Mouse (Mus musculus): ENCODE measurements around the gene Tmem101. TPM values are rescaled to one million over a fixed set of nuclear protein-coding genes. Genes with fewer than 3 reads are reported as not detected.
A peak's percentile ranks its signal among the peaks of the same experiment; 100 is the strongest.
"Not testable (repeated sequence)": the region's sequence is repeated elsewhere in the genome, so short reads cannot be mapped to it uniquely, and the experiment has no call there.

Tmem101 gene
- total and polyA plus RNA-seq, 2 experiments: 4.2 to 9.2 TPM

DNA sequence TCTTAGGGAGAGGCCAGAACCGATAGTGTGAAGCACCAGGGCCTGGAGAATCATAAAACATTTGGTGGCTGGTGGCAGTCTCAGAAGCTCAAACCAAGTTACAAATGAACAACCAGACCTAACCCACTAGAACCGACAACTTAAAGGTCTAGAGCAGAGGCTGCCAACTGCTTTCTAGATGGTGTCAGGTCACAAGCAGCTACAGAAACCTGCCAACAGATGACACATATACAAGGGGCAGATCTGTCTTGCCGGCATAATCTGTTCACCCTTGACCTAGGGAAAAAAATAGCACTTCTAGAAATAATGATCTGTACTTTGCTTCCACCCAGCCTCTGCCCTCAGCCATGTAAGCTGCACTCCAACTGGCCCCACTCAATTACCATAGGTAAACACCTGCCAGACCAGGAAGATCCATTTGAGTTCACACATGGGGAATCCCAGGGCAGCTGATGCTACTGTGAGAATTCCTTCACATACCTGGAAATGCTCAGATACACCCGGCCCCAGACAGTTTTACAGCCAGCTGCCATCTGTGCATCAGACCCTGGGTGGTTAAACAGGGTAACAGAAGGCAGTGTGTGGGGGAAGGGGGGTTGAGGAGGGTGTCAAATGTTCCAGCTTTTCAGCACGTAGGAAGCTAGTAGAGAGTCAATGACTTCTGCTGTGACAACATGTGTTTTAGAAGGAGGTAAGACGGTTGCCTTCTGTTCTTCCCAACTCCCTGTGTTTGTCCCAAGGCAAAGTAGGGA lies 9.9 kb upstream of the Tmem101 start:
- Histone ChIP-seq H3K36me3 (ENCODE audit: control insufficient read depth, insufficient read depth, low read length) (peaks cover 20% of the 10 kb centered on the region), H3K4me3 (ENCODE audit: insufficient read depth, low read depth, low read length) (no peak overlapping the region), H3K79me2 (ENCODE audit: control insufficient read depth, insufficient read depth, low read length) (peaks cover 5% of the 10 kb centered on the region; the same call in 1 of the 2 replicates), H3K4me1 (ENCODE audit: control insufficient read depth, insufficient read depth, low read length) (peaks cover 6% of the 10 kb centered on the region), H3K9ac (ENCODE audit: low read depth, low read length) (no peak overlapping the region), H3K27me3 (ENCODE audit: control insufficient read depth, insufficient read depth, low read length) (no peaks in the 10 kb centered on the region), H3K27ac (replicated peaks; ENCODE audit: insufficient read depth, low read depth, low read length) (peak overlapping the region; percentile 24; the same call in 1 of the 2 replicates)
- 23% methylated on average over 6 of the region's 6 CpGs for WGBS
- TF ChIP-seq POLR2A (IDR thresholded peaks at IDR 0.05; ENCODE audit: extremely low read depth, insufficient read depth, low read length): no peak
- peak; percentile 79 for DNase-seq (ENCODE audit: extremely low read depth, low read depth, low spot score)

DNA sequence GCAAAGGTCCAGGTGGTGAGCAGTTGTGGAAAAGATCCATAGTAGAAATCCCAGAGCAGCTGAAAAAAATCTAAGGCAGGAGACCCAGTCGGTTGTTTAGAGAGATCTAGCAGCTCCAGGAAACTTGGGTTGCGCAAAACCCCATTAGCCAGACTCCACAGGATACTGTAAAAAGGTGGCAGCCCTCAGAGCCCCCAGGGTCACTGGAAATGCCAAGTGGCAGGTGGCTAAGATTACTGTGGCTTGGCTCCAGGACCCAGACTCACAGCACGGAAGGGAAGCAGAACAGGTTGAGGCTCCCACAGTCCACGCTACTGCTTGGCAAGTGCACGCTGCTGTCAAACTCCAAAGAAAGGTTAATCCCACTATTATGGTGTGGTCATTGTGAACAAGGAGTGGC lies 3.6 kb upstream of the Tmem101 start:
- no peak overlapping the region for H3K9ac ChIP-seq (ENCODE audit: low read depth, low read length)
- DNase-seq (ENCODE audit: extremely low read depth, low read depth, low spot score): no peak
- peaks cover 15% of the 10 kb centered on the region for H3K36me3 ChIP-seq (ENCODE audit: control insufficient read depth, insufficient read depth, low read length)
- H3K4me1 ChIP-seq (ENCODE audit: control insufficient read depth, insufficient read depth, low read length): peaks cover 3% of the 10 kb centered on the region; the same call in 1 of the 2 replicates
- H3K79me2 ChIP-seq (ENCODE audit: control insufficient read depth, insufficient read depth, low read length): no peaks in the 10 kb centered on the region
- TF ChIP-seq POLR2A (IDR thresholded peaks at IDR 0.05; ENCODE audit: extremely low read depth, insufficient read depth, low read length) (no peak), CTCF (IDR thresholded peaks at IDR 0.05; ENCODE audit: low read depth, low read length) (no peak)
- H3K4me3 ChIP-seq (ENCODE audit: insufficient read depth, low read depth, low read length): no peak overlapping the region
- H3K27me3 ChIP-seq (ENCODE audit: control insufficient read depth, insufficient read depth, low read length): no peaks in the 10 kb centered on the region
- whole genome bisulfite sequencing: 70% methylated on average over 5 of the region's 5 CpGs
- H3K27ac ChIP-seq (replicated peaks; ENCODE audit: insufficient read depth, low read depth, low read length): no peak overlapping the region

DNA sequence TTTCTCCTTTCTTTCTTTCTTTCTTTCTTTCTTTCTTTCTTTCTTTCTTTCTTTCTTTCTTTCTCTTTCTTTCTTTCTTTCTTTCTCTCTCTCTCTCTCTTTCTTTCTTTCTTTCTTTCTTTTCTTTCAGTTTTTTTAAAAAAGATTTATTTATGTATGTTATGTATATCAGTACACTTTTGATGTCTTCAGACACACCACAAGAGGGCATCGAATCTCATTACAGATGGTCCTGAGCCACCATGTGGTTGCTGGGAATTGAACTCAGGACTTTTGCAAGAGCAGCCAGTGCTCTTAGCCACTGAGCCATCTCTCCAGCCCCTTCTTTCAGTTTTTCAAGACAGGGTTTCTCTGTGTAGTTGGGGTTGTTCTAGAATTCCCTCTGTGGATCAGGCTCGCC lies 1.8 kb upstream of the Tmem101 start:
- not testable (repeated sequence) for DNase-seq (ENCODE audit: extremely low read depth, low read depth, low spot score); H3K9ac ChIP-seq (ENCODE audit: low read depth, low read length); H3K36me3 ChIP-seq (ENCODE audit: control insufficient read depth, insufficient read depth, low read length); H3K4me1 ChIP-seq (ENCODE audit: control insufficient read depth, insufficient read depth, low read length); H3K79me2 ChIP-seq (ENCODE audit: control insufficient read depth, insufficient read depth, low read length); H3K27ac ChIP-seq (replicated peaks; ENCODE audit: insufficient read depth, low read depth, low read length); H3K4me3 ChIP-seq (ENCODE audit: insufficient read depth, low read depth, low read length); H3K27me3 ChIP-seq (ENCODE audit: control insufficient read depth, insufficient read depth, low read length)
- WGBS: 85% methylated on average over 2 of the region's 2 CpGs

DNA sequence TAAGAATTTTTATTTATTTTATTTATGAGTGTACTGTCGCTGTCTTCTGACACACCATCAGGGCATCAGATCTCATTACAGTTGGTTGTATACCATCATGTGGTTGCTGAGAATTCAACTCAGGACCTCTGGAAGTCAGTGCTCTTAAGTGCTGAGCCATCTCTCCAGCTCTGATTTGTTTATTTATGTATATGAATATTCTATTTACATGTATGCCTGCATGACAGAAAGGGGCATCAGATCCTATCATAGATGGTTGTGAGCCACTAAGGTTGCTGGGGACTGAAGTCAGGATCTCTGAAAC lies 534 bp upstream of the Tmem101 start:
- Histone ChIP-seq H3K4me3 (ENCODE audit: insufficient read depth, low read depth, low read length) (no peak overlapping the region), H3K27ac (replicated peaks; ENCODE audit: insufficient read depth, low read depth, low read length) (no peak overlapping the region), H3K36me3 (ENCODE audit: control insufficient read depth, insufficient read depth, low read length) (peaks cover 1% of the 10 kb centered on the region; the same call in 1 of the 2 replicates), H3K4me1 (ENCODE audit: control insufficient read depth, insufficient read depth, low read length) (peaks cover 3% of the 10 kb centered on the region; the same call in 1 of the 2 replicates), H3K9ac (ENCODE audit: low read depth, low read length) (no peak overlapping the region), H3K79me2 (ENCODE audit: control insufficient read depth, insufficient read depth, low read length) (no peaks in the 10 kb centered on the region), H3K27me3 (ENCODE audit: control insufficient read depth, insufficient read depth, low read length) (no peaks in the 10 kb centered on the region)
- no peak for TF ChIP-seq CTCF (IDR thresholded peaks at IDR 0.05; ENCODE audit: low read depth, low read length)
- TF ChIP-seq POLR2A (IDR thresholded peaks at IDR 0.05; ENCODE audit: extremely low read depth, insufficient read depth, low read length): no peak
- WGBS: 25% methylated on average over 1 of the region's 1 CpGs
- no peak for DNase-seq (ENCODE audit: extremely low read depth, low read depth, low spot score)

DNA sequence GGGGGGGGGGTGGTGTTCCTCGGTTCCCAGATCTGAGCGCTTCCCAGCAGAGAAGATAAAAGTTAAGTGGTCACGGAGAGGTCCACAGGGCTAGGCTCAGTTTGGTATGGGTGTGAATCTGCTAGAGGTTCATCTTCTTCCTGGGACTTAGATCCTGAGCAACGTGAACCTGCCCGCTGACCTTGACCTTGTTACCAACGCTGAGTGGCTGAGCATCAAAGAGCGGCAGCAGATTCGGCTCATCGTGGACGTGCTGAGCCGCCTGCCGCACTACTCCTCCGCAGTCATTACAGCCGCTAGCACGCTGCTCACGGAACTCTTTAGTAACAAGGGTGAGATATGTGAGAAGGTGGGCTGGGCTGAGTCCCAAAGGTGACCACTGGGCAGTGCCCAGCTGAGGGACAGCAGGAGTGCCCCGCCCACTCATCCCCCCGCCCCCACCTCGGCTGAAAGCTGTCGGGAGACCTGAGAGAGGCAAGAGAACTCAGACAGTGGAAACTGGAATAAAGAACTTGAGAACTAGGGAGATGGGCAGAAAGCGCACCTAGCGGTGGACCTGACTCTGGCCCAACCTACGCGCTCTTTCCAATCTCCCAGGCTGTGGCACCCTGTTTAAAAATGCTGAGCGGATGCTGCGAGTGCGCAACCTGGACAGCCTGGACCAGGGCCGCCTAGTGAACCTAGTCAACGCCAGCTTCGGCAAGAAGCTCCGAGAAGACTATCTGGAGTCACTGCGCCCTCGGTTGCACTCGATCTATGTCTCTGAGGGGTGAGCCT lies 8.8 kb downstream of the Tmem101 start:
- WGBS: 20% methylated on average over 34 of the region's 34 CpGs
- no peaks in the 10 kb centered on the region for H3K27me3 ChIP-seq (ENCODE audit: control insufficient read depth, insufficient read depth, low read length)
- DNase-seq (ENCODE audit: extremely low read depth, low read depth, low spot score): peak; percentile 76
- peak overlapping the region; percentile 92 for H3K27ac ChIP-seq (replicated peaks; ENCODE audit: insufficient read depth, low read depth, low read length)
- H3K9ac ChIP-seq (ENCODE audit: low read depth, low read length): peak overlapping the region; percentile 85
- H3K4me3 ChIP-seq (ENCODE audit: insufficient read depth, low read depth, low read length): peak overlapping the region; percentile 67
- peaks cover 12% of the 10 kb centered on the region for H3K4me1 ChIP-seq (ENCODE audit: control insufficient read depth, insufficient read depth, low read length)
- TF ChIP-seq CTCF (IDR thresholded peaks at IDR 0.05; ENCODE audit: low read depth, low read length) (no peak), POLR2A (IDR thresholded peaks at IDR 0.05; ENCODE audit: extremely low read depth, insufficient read depth, low read length) (no peak)
- peaks cover 12% of the 10 kb centered on the region; the same call in 1 of the 2 replicates for H3K79me2 ChIP-seq (ENCODE audit: control insufficient read depth, insufficient read depth, low read length)
- peaks cover 29% of the 10 kb centered on the region for H3K36me3 ChIP-seq (ENCODE audit: control insufficient read depth, insufficient read depth, low read length)

DNA sequence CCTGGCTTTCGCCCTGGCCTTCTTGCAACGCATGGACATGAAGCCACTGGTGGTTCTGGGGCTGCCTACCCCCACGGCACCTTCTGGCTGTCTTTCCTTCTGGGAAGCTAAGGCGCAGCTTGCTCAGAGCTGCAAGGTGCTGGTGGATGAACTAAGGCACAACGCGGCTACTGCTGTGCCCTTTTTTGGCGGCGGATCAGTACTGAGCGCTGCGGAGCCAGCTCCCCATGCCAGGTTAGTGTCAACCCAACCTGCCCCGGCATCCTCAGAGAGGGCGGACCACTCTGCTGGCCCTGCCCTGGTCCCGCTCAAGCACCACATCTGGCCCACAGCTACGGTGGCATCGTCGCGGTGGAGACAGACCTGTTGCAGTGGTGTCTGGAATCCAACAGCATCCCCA lies 9.7 kb downstream of the Tmem101 start:
- peak overlapping the region; percentile 67 for H3K4me3 ChIP-seq (ENCODE audit: insufficient read depth, low read depth, low read length)
- peaks cover 26% of the 10 kb centered on the region for H3K36me3 ChIP-seq (ENCODE audit: control insufficient read depth, insufficient read depth, low read length)
- H3K27me3 ChIP-seq (ENCODE audit: control insufficient read depth, insufficient read depth, low read length): no peaks in the 10 kb centered on the region
- no peak for TF ChIP-seq CTCF (IDR thresholded peaks at IDR 0.05; ENCODE audit: low read depth, low read length)
- no peak for TF ChIP-seq POLR2A (IDR thresholded peaks at IDR 0.05; ENCODE audit: extremely low read depth, insufficient read depth, low read length)
- WGBS: 2% methylated on average over 17 of the region's 17 CpGs
- H3K4me1 ChIP-seq (ENCODE audit: control insufficient read depth, insufficient read depth, low read length): peaks cover 12% of the 10 kb centered on the region
- H3K27ac ChIP-seq (replicated peaks; ENCODE audit: insufficient read depth, low read depth, low read length): peak overlapping the region; percentile 92
- H3K9ac ChIP-seq (ENCODE audit: low read depth, low read length): peak overlapping the region; percentile 85
- peaks cover 12% of the 10 kb centered on the region; the same call in 1 of the 2 replicates for H3K79me2 ChIP-seq (ENCODE audit: control insufficient read depth, insufficient read depth, low read length)
- peak; percentile 54 for DNase-seq (ENCODE audit: extremely low read depth, low read depth, low spot score)

All from liver, adult 2 months (tissue).